26 mouse cellular contexts compared by ENCODE assay signal in genomic region chr5:12877595-12878296, GRCm38 (mm10).
DNase-seq lines count a peak whose midpoint lies in the region; ATAC-seq and TF ChIP-seq lines count a peak whose summit lies in the region.
"Had no signal": no experiment of that assay in that cellular context is flagged by ENCODE, and none has a peak within 500 bp of the region (broad histone marks: within the 10 kb centered on the region; RNA-seq: fewer than 3 reads in every experiment).

No protein-coding gene starts in this region.

- no peak overlapping the region for H3K4me2 ChIP-seq in stomach, postnatal 0 days (replicated peaks; ENCODE audit: low read depth)
- H3K4me2 ChIP-seq: heart, embryonic 13.5 days; hindbrain, embryonic 15.5 days; liver, embryonic 15.5 days; midbrain, embryonic 15.5 days had no signal

- no peak overlapping the region for H3K9ac ChIP-seq in stomach, postnatal 0 days (ENCODE audit: low read length)
- H3K9ac ChIP-seq: heart, embryonic 13.5 days; hindbrain, embryonic 15.5 days; liver, embryonic 15.5 days; midbrain, embryonic 15.5 days had no signal

- H3K27ac ChIP-seq in stomach, postnatal 0 days (replicated peaks): no peak overlapping the region
- H3K27ac ChIP-seq: gastrocnemius, adult 2 months; heart, embryonic 13.5 days; hindbrain, embryonic 15.5 days; liver, embryonic 15.5 days; macrophage; midbrain, embryonic 10.5 days; midbrain, embryonic 15.5 days had no signal

- DNase-seq in 3T3-L1 (ENCODE audit: low read depth, low spot score) (peak; percentile 32), G1E (ENCODE audit: low spot score) (no peak)
- peak; percentile 3 for DNase-seq in c-Kit-positive CD71-positive TER-119-negative erythroid progenitor cells, embryonic 14.5 days (ENCODE audit: low read depth)
- DNase-seq in urinary bladder, postnatal 25 days (ENCODE audit: low spot score): no peak
- DNase-seq in stomach, postnatal 0 days (ENCODE audit: low spot score): no peak
- DNase-seq in lung, postnatal 4 days: no peak
- DNase-seq: adrenal gland, adult 8-10 months; cerebellum, adult 11-12 months; cerebellum, adult 9-11 months; gastrocnemius, adult 2 months; heart, postnatal 10 days; kidney, adult 11 months; kidney, postnatal 14 days; layer of hippocampus, adult 9-11 months; right cerebral cortex, postnatal 4 days had no signal

- H3K9me3 ChIP-seq in G1E (replicated peaks): 0 out of 2 replicates have a peak, but pooled peaks cover 10% of the 10 kb centered on the region
- no peaks in the 10 kb centered on the region for H3K9me3 ChIP-seq in stomach, postnatal 0 days (ENCODE audit: control insufficient read depth, low read length)
- H3K9me3 ChIP-seq: heart, embryonic 13.5 days; hindbrain, embryonic 15.5 days; liver, embryonic 15.5 days; midbrain, embryonic 10.5 days; midbrain, embryonic 15.5 days had no signal

- H3K27me3 ChIP-seq in G1E (ENCODE audit: insufficient read depth, low read length): no peaks in the 10 kb centered on the region
- H3K27me3 ChIP-seq in stomach, postnatal 0 days (ENCODE audit: control insufficient read depth, insufficient read depth, low read length): no peaks in the 10 kb centered on the region
- H3K27me3 ChIP-seq: CH12.LX; heart, embryonic 13.5 days; hindbrain, embryonic 15.5 days; liver, embryonic 15.5 days; midbrain, embryonic 15.5 days had no signal

- no peak for TF ChIP-seq EP300 in stomach, postnatal 0 days (optimal IDR thresholded peaks at IDR 0.05)

- ATAC-seq in G1E (ENCODE audit: extremely low read depth, insufficient number of reproducible peaks, low FRiP score, poor library complexity, severe bottlenecking): peak; percentile 22; the same call in 1 of the 2 replicates
- peak; percentile 61 for ATAC-seq in neutrophil, adult 5-6 weeks (ENCODE audit: extremely low read depth, insufficient number of reproducible peaks, low FRiP score, poor library complexity, severe bottlenecking)
- ATAC-seq in stomach, postnatal 0 days (ENCODE audit: low FRiP score, low TSS enrichment): no peak
- ATAC-seq: forebrain, embryonic 16.5 days; inflammation-experienced regulatory T-cells, adult 6 months; midbrain, embryonic 15.5 days had no signal

- 78% methylated on average over 6 of the region's 6 CpGs for WGBS in stomach, postnatal 0 days

- no peaks in the 10 kb centered on the region for H3K36me3 ChIP-seq in G1E (replicated peaks)
- H3K36me3 ChIP-seq in stomach, postnatal 0 days (ENCODE audit: control insufficient read depth, insufficient read depth, low read length): no peaks in the 10 kb centered on the region
- H3K36me3 ChIP-seq: heart, embryonic 13.5 days; hindbrain, embryonic 15.5 days; liver, embryonic 15.5 days; midbrain, embryonic 10.5 days; midbrain, embryonic 15.5 days had no signal

- H3K4me1 ChIP-seq in G1E (ENCODE audit: insufficient read depth, low read depth, low read length): peaks cover 3% of the 10 kb centered on the region; the same call in 1 of the 2 replicates
- no peaks in the 10 kb centered on the region for H3K4me1 ChIP-seq in stomach, postnatal 0 days (replicated peaks; ENCODE audit: control insufficient read depth, insufficient read depth)
- H3K4me1 ChIP-seq: heart, embryonic 13.5 days; hindbrain, embryonic 15.5 days; liver, embryonic 15.5 days; midbrain, embryonic 10.5 days; midbrain, embryonic 15.5 days had no signal

- H3K4me3 ChIP-seq in G1E (ENCODE audit: low read depth, low read length): no peak overlapping the region
- no peak overlapping the region for H3K4me3 ChIP-seq in stomach, postnatal 0 days (ENCODE audit: low read depth, low read length)
- H3K4me3 ChIP-seq: erythroblast, embryonic 14.5 days; gastrocnemius, adult 2 months; heart, embryonic 13.5 days; hindbrain, embryonic 15.5 days; liver, embryonic 15.5 days; midbrain, embryonic 10.5 days; midbrain, embryonic 15.5 days had no signal

- no peak for TF ChIP-seq CTCF in G1E (IDR thresholded peaks at IDR 0.05; ENCODE audit: low read depth, low read length)
- TF ChIP-seq CTCF in stomach, postnatal 0 days (IDR thresholded peaks at IDR 0.05; ENCODE audit: low read depth): no peak

Comparison
In these comparisons a context has a peak if more than half of its experiments do, and no peak if none do; other contexts are left out.
1. DNase-seq: peak in 3T3-L1 (single experiment) and c-Kit-positive CD71-positive TER-119-negative erythroid progenitor cells, embryonic 14.5 days (single experiment); none in G1E (single experiment), urinary bladder, postnatal 25 days (single experiment), stomach, postnatal 0 days (single experiment) and lung, postnatal 4 days (0 of 2).